ENCODE assay signal across 30 mouse cellular contexts in the genomic region with DNA sequence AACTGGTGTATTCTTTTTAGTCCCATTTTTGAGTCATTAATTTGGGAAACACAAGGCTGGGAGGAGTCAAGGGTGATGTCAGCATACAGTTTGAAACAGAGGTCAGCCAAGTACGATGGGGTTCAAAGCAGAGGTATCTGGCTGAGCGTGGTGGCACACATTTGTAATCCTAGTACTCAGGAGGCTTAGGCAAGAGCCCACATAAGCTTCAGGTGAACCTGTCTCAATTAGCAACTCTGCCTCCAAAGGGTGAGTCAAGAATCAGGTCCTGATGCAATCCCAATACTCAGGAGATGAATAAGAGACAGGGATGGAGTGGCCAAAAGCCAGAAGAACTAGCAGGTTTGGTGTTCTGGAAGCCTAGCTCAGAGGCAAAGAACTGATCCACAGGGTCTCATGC. TPM values are rescaled to one million over a fixed set of nuclear protein-coding genes. Genes with fewer than 3 reads are reported as not detected.
DNase-seq lines count a peak whose midpoint lies in the region; ATAC-seq lines count a peak whose summit lies in the region.
"Had no signal": no experiment of that assay in that cellular context is flagged by ENCODE, and none has a peak within 500 bp of the region (broad histone marks: within the 10 kb centered on the region; RNA-seq: fewer than 3 reads in every experiment).

No protein-coding gene starts in this region.

- no peak overlapping the region for H3K9ac ChIP-seq in midbrain, embryonic 13.5 days (replicated peaks)
- H3K9ac ChIP-seq in hindbrain, embryonic 16.5 days (ENCODE audit: low read depth, low read length): no peak overlapping the region
- H3K9ac ChIP-seq: embryonic facial prominence, embryonic 13.5 days; embryonic facial prominence, embryonic 15.5 days; forebrain, embryonic 12.5 days had no signal

- peak; percentile 51 for DNase-seq in heart, adult 11 months
- DNase-seq in heart, postnatal 25 days (ENCODE audit: low spot score): no peak
- DNase-seq in NIH3T3 (ENCODE audit: low read depth): peak; percentile 30
- peak; percentile 61 for DNase-seq in gonadal fat pad, adult 2 months (ENCODE audit: low read depth)
- DNase-seq in kidney, adult 9 months: no peak
- DNase-seq: adrenal gland, adult 2 months; adrenal gland, postnatal 10 days; adrenal gland, postnatal 25 days; B cell, adult 2 months; cerebellum, adult 11 months; cerebellum, adult 18-20 months; cerebellum, adult 8-10 months; cerebellum, adult 9-11 months; cerebellum, postnatal 14 days; cerebellum, postnatal 36 days; embryo, embryonic 11 days had no signal

- intact Hi-C loops in heart, postnatal 25 days (cut with DNase I): no loop called here

- no peaks in the 10 kb centered on the region for H3K27me3 ChIP-seq in midbrain, embryonic 13.5 days
- no peaks in the 10 kb centered on the region for H3K27me3 ChIP-seq in hindbrain, embryonic 16.5 days (replicated peaks; ENCODE audit: control insufficient read depth, insufficient read depth, low read length)
- H3K27me3 ChIP-seq: CH12.LX; embryonic facial prominence, embryonic 13.5 days; embryonic facial prominence, embryonic 15.5 days; forebrain, embryonic 12.5 days had no signal

- WGBS in midbrain, embryonic 13.5 days: 91% methylated on average over 2 of the region's 2 CpGs
- WGBS in hindbrain, embryonic 16.5 days: 87% methylated on average over 2 of the region's 2 CpGs

- H3K4me3 ChIP-seq in midbrain, embryonic 13.5 days (replicated peaks): no peak overlapping the region
- H3K4me3 ChIP-seq in hindbrain, embryonic 16.5 days (ENCODE audit: low read length): no peak overlapping the region
- H3K4me3 ChIP-seq: embryonic facial prominence, embryonic 13.5 days; embryonic facial prominence, embryonic 15.5 days; forebrain, embryonic 10.5 days; forebrain, embryonic 12.5 days had no signal

- H3K27ac ChIP-seq in midbrain, embryonic 13.5 days: no peak overlapping the region
- no peak overlapping the region for H3K27ac ChIP-seq in hindbrain, embryonic 16.5 days (ENCODE audit: low read depth, low read length)
- H3K27ac ChIP-seq: embryonic facial prominence, embryonic 13.5 days; embryonic facial prominence, embryonic 15.5 days; forebrain, embryonic 10.5 days; forebrain, embryonic 12.5 days had no signal

- ATAC-seq in erythroblast, adult 5-6 weeks (replicated peaks; ENCODE audit: low FRiP score, poor library complexity, severe bottlenecking): 0 out of 2 replicates have a peak, but pooled peaks have one; percentile 12
- no peak for ATAC-seq in midbrain, embryonic 13.5 days
- no peak for ATAC-seq in hindbrain, embryonic 16.5 days
- ATAC-seq: CD4-positive, CD25-positive, alpha-beta regulatory T cell, adult 4 months; forebrain, embryonic 14.5 days; forebrain, embryonic 16.5 days had no signal

- no peak overlapping the region for H3K4me2 ChIP-seq in midbrain, embryonic 13.5 days (replicated peaks)
- no peak overlapping the region for H3K4me2 ChIP-seq in hindbrain, embryonic 16.5 days (ENCODE audit: low read length)
- H3K4me2 ChIP-seq: embryonic facial prominence, embryonic 13.5 days; embryonic facial prominence, embryonic 15.5 days; forebrain, embryonic 12.5 days had no signal

- no peaks in the 10 kb centered on the region for H3K9me3 ChIP-seq in midbrain, embryonic 13.5 days
- H3K9me3 ChIP-seq in hindbrain, embryonic 16.5 days (ENCODE audit: control insufficient read depth, low read length): no peaks in the 10 kb centered on the region
- H3K9me3 ChIP-seq: embryonic facial prominence, embryonic 13.5 days; embryonic facial prominence, embryonic 15.5 days; forebrain, embryonic 10.5 days; forebrain, embryonic 12.5 days; G1E had no signal

- 0 out of 2 replicates have a peak, but pooled peaks cover 5% of the 10 kb centered on the region for H3K4me1 ChIP-seq in midbrain, embryonic 13.5 days (replicated peaks)
- no peaks in the 10 kb centered on the region for H3K4me1 ChIP-seq in hindbrain, embryonic 16.5 days (ENCODE audit: control insufficient read depth, insufficient read depth, low read depth, low read length)
- H3K4me1 ChIP-seq: embryonic facial prominence, embryonic 13.5 days; forebrain, embryonic 10.5 days; forebrain, embryonic 12.5 days had no signal

- H3K36me3 ChIP-seq in midbrain, embryonic 13.5 days: no peaks in the 10 kb centered on the region
- H3K36me3 ChIP-seq in hindbrain, embryonic 16.5 days (ENCODE audit: control insufficient read depth, insufficient read depth, low read length): no peaks in the 10 kb centered on the region
- H3K36me3 ChIP-seq: embryonic facial prominence, embryonic 13.5 days; embryonic facial prominence, embryonic 15.5 days; forebrain, embryonic 10.5 days; forebrain, embryonic 12.5 days had no signal

RNA-seq across cellular contexts. Expression of gene Mfsd4b1, which starts 7.8 kb away (rescaled TPM):
- 1 to 10 TPM; 3.7 to 4.1 TPM for total RNA-seq in heart, postnatal 25 days (2021)
- 1.5 TPM in 1 of 2 replicates, not detected in the other for total RNA-seq in erythroblast, adult 5-6 weeks (2015; ENCODE audit: low replicate concordance)
- total RNA-seq in erythroblast, adult 5-6 weeks (2017; ENCODE audit: low replicate concordance): not detected in 2 replicates
- polyA plus RNA-seq in gonadal fat pad, adult 2 months (2012; rRNA removed): 0.85 and 1.6 TPM in 2 replicates
- 0.36 and 0.46 TPM in 2 replicates for polyA plus RNA-seq in midbrain, embryonic 13.5 days (2015; fragmentation: Nextera tagmentation; extraction: Ambion mirVana)
- 0.46 and 0.60 TPM in 2 replicates for polyA plus RNA-seq in hindbrain, embryonic 16.5 days (2015; fragmentation: Nextera tagmentation; extraction: Ambion mirVana)
- total RNA-seq: CH12.LX; common myeloid progenitor, adult 5-6 weeks had no signal
- polyA plus RNA-seq: CD4-positive, CD25-positive, alpha-beta regulatory T cell, adult 4 months; embryonic facial prominence, embryonic 11.5 days; embryonic facial prominence, embryonic 13.5 days; forebrain, embryonic 10.5 days; forebrain, embryonic 12.5 days; G1E had no signal

RNA-seq across cellular contexts. Expression of gene Mfsd4b5, which starts 46.5 kb away (rescaled TPM):
- total RNA-seq in heart, postnatal 25 days (2021): under 1 TPM; 0.34 to 0.44 TPM
- not detected in 2 replicates for total RNA-seq in erythroblast, adult 5-6 weeks (2015; ENCODE audit: low replicate concordance)
- 0.28 and 0.34 TPM in 2 replicates for total RNA-seq in erythroblast, adult 5-6 weeks (2017; ENCODE audit: low replicate concordance)
- polyA plus RNA-seq in gonadal fat pad, adult 2 months (2012; rRNA removed): 0.24 and 0.38 TPM in 2 replicates
- not detected in 2 replicates for polyA plus RNA-seq in midbrain, embryonic 13.5 days (2015; fragmentation: Nextera tagmentation; extraction: Ambion mirVana)
- polyA plus RNA-seq in hindbrain, embryonic 16.5 days (2015; fragmentation: Nextera tagmentation; extraction: Ambion mirVana): not detected in 2 replicates
- total RNA-seq: CH12.LX had no signal
- polyA plus RNA-seq: embryonic facial prominence, embryonic 11.5 days; forebrain, embryonic 10.5 days; forebrain, embryonic 12.5 days; forebrain, embryonic 14.5 days; forebrain, embryonic 16.5 days; G1E had no signal

Comparison
In these comparisons a context has a peak if more than half of its experiments do, and no peak if none do; other contexts are left out.
1. DNase-seq: peak in heart, adult 11 months (single experiment), NIH3T3 (single experiment) and gonadal fat pad, adult 2 months (single experiment); none in heart, postnatal 25 days (single experiment) and kidney, adult 9 months (single experiment).